In genomic region chr9:37454011-37454492, GRCm38 (mm10) we compare ENCODE assay signal across 13 mouse cellular contexts. TPM values are rescaled to one million over a fixed set of nuclear protein-coding genes. Genes with fewer than 3 reads are reported as not detected.
DNase-seq lines count a peak whose midpoint lies in the region; ATAC-seq and TF ChIP-seq lines count a peak whose summit lies in the region.
"Had no signal": no experiment of that assay in that cellular context is flagged by ENCODE, and none has a peak within 500 bp of the region (broad histone marks: within the 10 kb centered on the region; RNA-seq: fewer than 3 reads in every experiment).

No protein-coding gene starts in this region.

- peaks cover 6% of the 10 kb centered on the region for H3K4me1 ChIP-seq in hindbrain, embryonic 11.5 days (replicated peaks; ENCODE audit: control insufficient read depth, insufficient read depth, low read length)
- peaks cover 10% of the 10 kb centered on the region; the same call in 1 of the 2 replicates for H3K4me1 ChIP-seq in hindbrain, postnatal 0 days (ENCODE audit: insufficient read depth, low read length)
- no peaks in the 10 kb centered on the region for H3K4me1 ChIP-seq in embryonic facial prominence, embryonic 14.5 days (ENCODE audit: control insufficient read depth, insufficient read depth, low read length)
- peaks cover 44% of the 10 kb centered on the region for H3K4me1 ChIP-seq in hindbrain, embryonic 15.5 days (replicated peaks)
- peaks cover 25% of the 10 kb centered on the region for H3K4me1 ChIP-seq in neural tube, embryonic 14.5 days (ENCODE audit: control insufficient read depth, insufficient read depth, low read length)

- peak; percentile 86 for ATAC-seq in hindbrain, embryonic 11.5 days (ENCODE audit: low FRiP score)
- no peak for ATAC-seq in hindbrain, postnatal 0 days
- peak; percentile 48 for ATAC-seq in embryonic facial prominence, embryonic 14.5 days (ENCODE audit: low read depth)
- peak; percentile 27; the same call in 1 of the 2 replicates for ATAC-seq in hindbrain, embryonic 15.5 days (ENCODE audit: low FRiP score, low read depth)
- peak; percentile 62 for ATAC-seq in neural tube, embryonic 14.5 days (ENCODE audit: low read depth)
- ATAC-seq in CD4-positive, CD25-positive, alpha-beta regulatory T cell, adult 4 months: no peak

- DNase-seq in hindbrain, embryonic 11.5 days (ENCODE audit: low spot score): peak; percentile 80
- no peak for DNase-seq in hindbrain, postnatal 0 days (ENCODE audit: low spot score)
- DNase-seq in embryonic facial prominence, embryonic 14.5 days (ENCODE audit: low spot score): no peak
- no peak for DNase-seq in layer of hippocampus, adult 2 months (ENCODE audit: low spot score in 2 of 2)
- DNase-seq in cerebellum, adult 11 months: no peak
- DNase-seq: gastrocnemius, postnatal 36 days; kidney, adult 18-20 months had no signal

- H3K36me3 ChIP-seq in hindbrain, embryonic 11.5 days (ENCODE audit: control insufficient read depth, insufficient read depth, low read length): no peaks in the 10 kb centered on the region
- H3K36me3 ChIP-seq in hindbrain, postnatal 0 days (ENCODE audit: insufficient read depth, low read length): no peaks in the 10 kb centered on the region
- no peaks in the 10 kb centered on the region for H3K36me3 ChIP-seq in embryonic facial prominence, embryonic 14.5 days (ENCODE audit: control insufficient read depth, insufficient read depth, low read length)
- no peaks in the 10 kb centered on the region for H3K36me3 ChIP-seq in hindbrain, embryonic 15.5 days
- H3K36me3 ChIP-seq in neural tube, embryonic 14.5 days (ENCODE audit: control insufficient read depth, insufficient read depth, low read length): no peaks in the 10 kb centered on the region
- H3K36me3 ChIP-seq: G1E; liver, embryonic 15.5 days had no signal

- no peak for TF ChIP-seq CTCF in hindbrain, postnatal 0 days (IDR thresholded peaks at IDR 0.05; ENCODE audit: low read depth)
- no peak for TF ChIP-seq CTCF in layer of hippocampus, adult 2 months (conservative IDR thresholded peaks at IDR 0.05)

- H3K9me3 ChIP-seq in hindbrain, embryonic 11.5 days (ENCODE audit: control insufficient read depth, low read length): no peaks in the 10 kb centered on the region
- H3K9me3 ChIP-seq in hindbrain, postnatal 0 days (ENCODE audit: low read length): no peaks in the 10 kb centered on the region
- no peaks in the 10 kb centered on the region for H3K9me3 ChIP-seq in embryonic facial prominence, embryonic 14.5 days (ENCODE audit: control insufficient read depth, low read length)
- H3K9me3 ChIP-seq in hindbrain, embryonic 15.5 days: no peaks in the 10 kb centered on the region
- no peaks in the 10 kb centered on the region for H3K9me3 ChIP-seq in neural tube, embryonic 14.5 days (ENCODE audit: control insufficient read depth, low read length)
- H3K9me3 ChIP-seq: G1E; liver, embryonic 15.5 days had no signal

- H3K27ac ChIP-seq in hindbrain, embryonic 11.5 days (ENCODE audit: low read depth, low read length): peak overlapping the region; percentile 73; the same call in 1 of the 2 replicates
- no peak overlapping the region for H3K27ac ChIP-seq in hindbrain, postnatal 0 days
- no peak overlapping the region for H3K27ac ChIP-seq in embryonic facial prominence, embryonic 14.5 days (replicated peaks; ENCODE audit: low read depth, low read length)
- H3K27ac ChIP-seq in hindbrain, embryonic 15.5 days (replicated peaks): 0 out of 2 replicates have a peak overlapping the region, but pooled peaks have one; percentile 9
- H3K27ac ChIP-seq in neural tube, embryonic 14.5 days (ENCODE audit: low read depth, low read length): peak overlapping the region; percentile 36
- H3K27ac ChIP-seq in layer of hippocampus, adult 2 months: no peak overlapping the region
- H3K27ac ChIP-seq: liver, embryonic 15.5 days had no signal

- H3K9ac ChIP-seq in hindbrain, embryonic 11.5 days (ENCODE audit: low read depth, low read length): no peak overlapping the region
- no peak overlapping the region for H3K9ac ChIP-seq in hindbrain, postnatal 0 days (replicated peaks; ENCODE audit: low read length)
- H3K9ac ChIP-seq in embryonic facial prominence, embryonic 14.5 days (ENCODE audit: low read depth, low read length): no peak overlapping the region
- H3K9ac ChIP-seq in hindbrain, embryonic 15.5 days: no peak overlapping the region
- H3K9ac ChIP-seq in neural tube, embryonic 14.5 days (replicated peaks; ENCODE audit: low read depth, low read length): no peak overlapping the region
- H3K9ac ChIP-seq: liver, embryonic 15.5 days had no signal

- 5% methylated on average over 6 of the region's 6 CpGs for WGBS in hindbrain, embryonic 11.5 days
- 11% methylated on average over 6 of the region's 6 CpGs for WGBS in hindbrain, postnatal 0 days
- WGBS in embryonic facial prominence, embryonic 14.5 days: 7% methylated on average over 6 of the region's 6 CpGs
- 12% methylated on average over 6 of the region's 6 CpGs for WGBS in hindbrain, embryonic 15.5 days
- 8% methylated on average over 6 of the region's 6 CpGs for WGBS in neural tube, embryonic 14.5 days

- no peak overlapping the region for H3K4me3 ChIP-seq in hindbrain, embryonic 11.5 days (ENCODE audit: low read depth, low read length)
- H3K4me3 ChIP-seq in hindbrain, postnatal 0 days (ENCODE audit: low read length): no peak overlapping the region
- H3K4me3 ChIP-seq in embryonic facial prominence, embryonic 14.5 days (ENCODE audit: low read depth, low read length): no peak overlapping the region
- no peak overlapping the region for H3K4me3 ChIP-seq in hindbrain, embryonic 15.5 days
- no peak overlapping the region for H3K4me3 ChIP-seq in neural tube, embryonic 14.5 days (ENCODE audit: low read depth, low read length)
- no peak overlapping the region for H3K4me3 ChIP-seq in layer of hippocampus, adult 2 months
- H3K4me3 ChIP-seq: liver, embryonic 15.5 days had no signal

- no peak overlapping the region for H3K4me2 ChIP-seq in hindbrain, embryonic 11.5 days (replicated peaks; ENCODE audit: low read depth, low read length)
- H3K4me2 ChIP-seq in hindbrain, postnatal 0 days (ENCODE audit: low read depth, low read length): no peak overlapping the region
- no peak overlapping the region for H3K4me2 ChIP-seq in embryonic facial prominence, embryonic 14.5 days (ENCODE audit: low read depth, low read length)
- no peak overlapping the region for H3K4me2 ChIP-seq in hindbrain, embryonic 15.5 days
- H3K4me2 ChIP-seq in neural tube, embryonic 14.5 days (ENCODE audit: low read depth, low read length): no peak overlapping the region
- H3K4me2 ChIP-seq: liver, embryonic 15.5 days had no signal

- H3K27me3 ChIP-seq in hindbrain, embryonic 11.5 days (ENCODE audit: control insufficient read depth, insufficient read depth, low read length): peaks cover 74% of the 10 kb centered on the region
- H3K27me3 ChIP-seq in hindbrain, postnatal 0 days (ENCODE audit: insufficient read depth, low read length): peaks cover 6% of the 10 kb centered on the region; the same call in 1 of the 2 replicates
- peaks cover 91% of the 10 kb centered on the region for H3K27me3 ChIP-seq in embryonic facial prominence, embryonic 14.5 days (replicated peaks; ENCODE audit: control insufficient read depth, insufficient read depth, low read length)
- H3K27me3 ChIP-seq in hindbrain, embryonic 15.5 days: peaks cover 11% of the 10 kb centered on the region; the same call in 1 of the 2 replicates
- no peaks in the 10 kb centered on the region for H3K27me3 ChIP-seq in neural tube, embryonic 14.5 days (ENCODE audit: control insufficient read depth, insufficient read depth, low read length)

RNA-seq across cellular contexts. Expression of gene Robo3, which starts 21.0 kb away (rescaled TPM):
- 120 TPM in 2 replicates for polyA plus RNA-seq in hindbrain, embryonic 11.5 days (2014; fragmentation: Nextera tagmentation; extraction: Ambion mirVana)
- 2.0 and 2.8 TPM in 2 replicates for total RNA-seq in hindbrain, postnatal 0 days (2014; rRNA removed)
- polyA plus RNA-seq in hindbrain, postnatal 0 days (2015; fragmentation: Nextera tagmentation; extraction: Ambion mirVana): 1.5 and 1.6 TPM in 2 replicates
- polyA plus RNA-seq in embryonic facial prominence, embryonic 14.5 days (2014; fragmentation: Nextera tagmentation; extraction: Ambion mirVana): 0.08 and 0.15 TPM in 2 replicates
- polyA plus RNA-seq in hindbrain, embryonic 15.5 days (2015; fragmentation: Nextera tagmentation; extraction: Ambion mirVana): 13.0 and 14.1 TPM in 2 replicates
- 13.6 and 25.1 TPM in 2 replicates for polyA plus RNA-seq in neural tube, embryonic 14.5 days (2014; fragmentation: Nextera tagmentation; extraction: Ambion mirVana)
- 10 to 100 TPM; 14.8 to 19.0 TPM for total RNA-seq in layer of hippocampus, adult 2 months (2021)
- not detected for polyA plus RNA-seq in CD4-positive, CD25-positive, alpha-beta regulatory T cell, adult 4 months (2017; shearing (Covaris generic))
- total RNA-seq: gastrocnemius, postnatal 36 days had no signal
- polyA plus RNA-seq: heart, embryonic 16.5 days had no signal

RNA-seq across cellular contexts. Expression of gene Msantd2, which starts 35.1 kb away (rescaled TPM):
- 41.1 and 42.3 TPM in 2 replicates for polyA plus RNA-seq in hindbrain, embryonic 11.5 days (2014; fragmentation: Nextera tagmentation; extraction: Ambion mirVana)
- 20.0 and 34.0 TPM in 2 replicates for total RNA-seq in hindbrain, postnatal 0 days (2014; rRNA removed)
- 16.1 and 17.8 TPM in 2 replicates for polyA plus RNA-seq in hindbrain, postnatal 0 days (2015; fragmentation: Nextera tagmentation; extraction: Ambion mirVana)
- 24.9 and 25.0 TPM in 2 replicates for polyA plus RNA-seq in embryonic facial prominence, embryonic 14.5 days (2014; fragmentation: Nextera tagmentation; extraction: Ambion mirVana)
- 27.9 and 29.7 TPM in 2 replicates for polyA plus RNA-seq in hindbrain, embryonic 15.5 days (2015; fragmentation: Nextera tagmentation; extraction: Ambion mirVana)
- polyA plus RNA-seq in neural tube, embryonic 14.5 days (2014; fragmentation: Nextera tagmentation; extraction: Ambion mirVana): 36.2 and 39.5 TPM in 2 replicates
- total RNA-seq in layer of hippocampus, adult 2 months (2021): 10 to 100 TPM; 20.5 to 25.6 TPM
- polyA plus RNA-seq in CD4-positive, CD25-positive, alpha-beta regulatory T cell, adult 4 months (2017; shearing (Covaris generic)): 10 to 100 TPM in 1 of 2 experiments, 1 to 10 TPM in 1; 8.3 to 13.7 TPM

RNA-seq across cellular contexts. Expression of gene Robo4, which starts 52.4 kb away (rescaled TPM):
- 5.5 and 6.8 TPM in 2 replicates for polyA plus RNA-seq in hindbrain, embryonic 11.5 days (2014; fragmentation: Nextera tagmentation; extraction: Ambion mirVana)
- total RNA-seq in hindbrain, postnatal 0 days (2014; rRNA removed): 12.5 and 13.1 TPM in 2 replicates
- polyA plus RNA-seq in hindbrain, postnatal 0 days (2015; fragmentation: Nextera tagmentation; extraction: Ambion mirVana): 3.6 and 4.5 TPM in 2 replicates
- polyA plus RNA-seq in embryonic facial prominence, embryonic 14.5 days (2014; fragmentation: Nextera tagmentation; extraction: Ambion mirVana): 10.8 and 12.4 TPM in 2 replicates
- 4.6 and 8.2 TPM in 2 replicates for polyA plus RNA-seq in hindbrain, embryonic 15.5 days (2015; fragmentation: Nextera tagmentation; extraction: Ambion mirVana)
- polyA plus RNA-seq in neural tube, embryonic 14.5 days (2014; fragmentation: Nextera tagmentation; extraction: Ambion mirVana): 2.4 and 3.7 TPM in 2 replicates
- 1 to 10 TPM; 4.9 to 5.8 TPM for total RNA-seq in layer of hippocampus, adult 2 months (2021)
- not detected for polyA plus RNA-seq in CD4-positive, CD25-positive, alpha-beta regulatory T cell, adult 4 months (2017; shearing (Covaris generic))
- polyA plus RNA-seq: G1E had no signal

Comparison
In these comparisons a context has a peak if more than half of its experiments do, and no peak if none do; other contexts are left out.
1. ATAC-seq: peak in hindbrain, embryonic 11.5 days (single experiment), embryonic facial prominence, embryonic 14.5 days (single experiment), hindbrain, embryonic 15.5 days (single experiment) and neural tube, embryonic 14.5 days (single experiment); none in hindbrain, postnatal 0 days (single experiment) and CD4-positive, CD25-positive, alpha-beta regulatory T cell, adult 4 months (single experiment).
2. H3K27ac ChIP-seq: peak in hindbrain, embryonic 11.5 days (single experiment), hindbrain, embryonic 15.5 days (single experiment) and neural tube, embryonic 14.5 days (single experiment); none in hindbrain, postnatal 0 days (single experiment), embryonic facial prominence, embryonic 14.5 days (single experiment) and layer of hippocampus, adult 2 months (single experiment).